Mouse (Mus musculus): ENCODE measurements around the gene Ckap5. TPM values are rescaled to one million over a fixed set of nuclear protein-coding genes. Genes with fewer than 3 reads are reported as not detected.

Ckap5 gene
- polyA plus RNA-seq, 1 experiment = 4.6 TPM

GRCm38 (mm10) chr2:91492071-91492635, 34.4 kb upstream of the Ckap5 start:
- Histone ChIP-seq H3K4me3 (ENCODE audit: extremely low read depth, insufficient read depth, insufficient read length) (no peak overlapping the region), H3K27me3 (ENCODE audit: control insufficient read depth, insufficient read depth, low read length) (no peaks in the 10 kb centered on the region), H3K36me3 (ENCODE audit: control insufficient read depth, insufficient read depth, low read length) (no peaks in the 10 kb centered on the region), H3K27ac (ENCODE audit: insufficient read depth, low read length) (no peak overlapping the region), H3K4me1 (ENCODE audit: control insufficient read depth, insufficient read depth, insufficient read length) (no peaks in the 10 kb centered on the region)
- WGBS = 93% methylated on average over 12 of the region's 12 CpGs
- TF ChIP-seq POLR2A (IDR thresholded peaks at IDR 0.05; ENCODE audit: low read depth, low read length) (no peak), CTCF (IDR thresholded peaks at IDR 0.05; ENCODE audit: extremely low read depth, insufficient read depth, insufficient read length, insufficient replicate concordance) (no peak)
- no peak for DNase-seq (ENCODE audit: low read depth in 1 of 2, low spot score in 2 of 2)

- no peaks in the 10 kb centered on the region for H3K27me3 ChIP-seq (ENCODE audit: control insufficient read depth, insufficient read depth, low read length)
- H3K4me1 ChIP-seq (ENCODE audit: control insufficient read depth, insufficient read depth, insufficient read length) = no peaks in the 10 kb centered on the region
- WGBS = 93% methylated on average over 9 of the region's 9 CpGs
- TF ChIP-seq CTCF (IDR thresholded peaks at IDR 0.05; ENCODE audit: extremely low read depth, insufficient read depth, insufficient read length, insufficient replicate concordance) (no peak), POLR2A (IDR thresholded peaks at IDR 0.05; ENCODE audit: low read depth, low read length) (no peak)
- H3K36me3 ChIP-seq (ENCODE audit: control insufficient read depth, insufficient read depth, low read length) = no peaks in the 10 kb centered on the region
- H3K27ac ChIP-seq (ENCODE audit: insufficient read depth, low read length) = no peak overlapping the region
- no peak overlapping the region for H3K4me3 ChIP-seq (ENCODE audit: extremely low read depth, insufficient read depth, insufficient read length)
- no peak for DNase-seq (ENCODE audit: low read depth in 1 of 2, low spot score in 2 of 2)
Observed at GRCm38 (mm10) chr2:91493981-91494380, 32.6 kb upstream of the Ckap5 start.

- no peak for TF ChIP-seq CTCF (IDR thresholded peaks at IDR 0.05; ENCODE audit: extremely low read depth, insufficient read depth, insufficient read length, insufficient replicate concordance)
- no peak for TF ChIP-seq POLR2A (IDR thresholded peaks at IDR 0.05; ENCODE audit: low read depth, low read length)
- WGBS = 33% methylated on average over 8 of the region's 8 CpGs
- DNase-seq (ENCODE audit: low read depth in 1 of 2, low spot score in 2 of 2) = no peak
- no peaks in the 10 kb centered on the region for H3K4me1 ChIP-seq (ENCODE audit: control insufficient read depth, insufficient read depth, insufficient read length)
- H3K27ac ChIP-seq (ENCODE audit: insufficient read depth, low read length) = peak overlapping the region; percentile 11; the same call in 1 of the 2 replicates
- H3K4me3 ChIP-seq (ENCODE audit: extremely low read depth, insufficient read depth, insufficient read length) = peak overlapping the region; percentile 16; the same call in 1 of the 2 replicates
- no peaks in the 10 kb centered on the region for H3K27me3 ChIP-seq (ENCODE audit: control insufficient read depth, insufficient read depth, low read length)
- no peaks in the 10 kb centered on the region for H3K36me3 ChIP-seq (ENCODE audit: control insufficient read depth, insufficient read depth, low read length)
Observed at GRCm38 (mm10) chr2:91498093-91498719, 28.4 kb upstream of the Ckap5 start.

GRCm38 (mm10) chr2:91508076-91508475, 18.5 kb upstream of the Ckap5 start:
- no peaks in the 10 kb centered on the region for H3K27me3 ChIP-seq (ENCODE audit: control insufficient read depth, insufficient read depth, low read length)
- H3K27ac ChIP-seq (ENCODE audit: insufficient read depth, low read length) = no peak overlapping the region
- TF ChIP-seq POLR2A (IDR thresholded peaks at IDR 0.05; ENCODE audit: low read depth, low read length) (no peak), CTCF (IDR thresholded peaks at IDR 0.05; ENCODE audit: extremely low read depth, insufficient read depth, insufficient read length, insufficient replicate concordance) (no peak)
- H3K4me3 ChIP-seq (ENCODE audit: extremely low read depth, insufficient read depth, insufficient read length) = no peak overlapping the region
- no peak for DNase-seq (ENCODE audit: low read depth in 1 of 2, low spot score in 2 of 2)
- no peaks in the 10 kb centered on the region for H3K36me3 ChIP-seq (ENCODE audit: control insufficient read depth, insufficient read depth, low read length)
- H3K4me1 ChIP-seq (ENCODE audit: control insufficient read depth, insufficient read depth, insufficient read length) = no peaks in the 10 kb centered on the region
- WGBS = 88% methylated on average over 8 of the region's 8 CpGs

GRCm38 (mm10) chr2:91517186-91517585, 9.4 kb upstream of the Ckap5 start:
- Histone ChIP-seq H3K27me3 (ENCODE audit: control insufficient read depth, insufficient read depth, low read length) (no peaks in the 10 kb centered on the region), H3K27ac (ENCODE audit: insufficient read depth, low read length) (no peak overlapping the region), H3K36me3 (ENCODE audit: control insufficient read depth, insufficient read depth, low read length) (no peaks in the 10 kb centered on the region), H3K4me1 (ENCODE audit: control insufficient read depth, insufficient read depth, insufficient read length) (no peaks in the 10 kb centered on the region), H3K4me3 (ENCODE audit: extremely low read depth, insufficient read depth, insufficient read length) (no peak overlapping the region)
- DNase-seq (ENCODE audit: low read depth in 1 of 2, low spot score in 2 of 2) = no peak
- TF ChIP-seq CTCF (IDR thresholded peaks at IDR 0.05; ENCODE audit: extremely low read depth, insufficient read depth, insufficient read length, insufficient replicate concordance) (no peak), POLR2A (IDR thresholded peaks at IDR 0.05; ENCODE audit: low read depth, low read length) (no peak)
- WGBS = 75% methylated on average over 2 of the region's 2 CpGs

GRCm38 (mm10) chr2:91527147-91527486, 555 bp downstream of the Ckap5 start:
- TF ChIP-seq CTCF (IDR thresholded peaks at IDR 0.05; ENCODE audit: extremely low read depth, insufficient read depth, insufficient read length, insufficient replicate concordance) = no peak
- under 1% methylated on average over 15 of the region's 15 CpGs for WGBS
- DNase-seq (ENCODE audit: low read depth in 1 of 2, low spot score in 2 of 2) = peak; percentile 2 to 4
- Histone ChIP-seq H3K27me3 (ENCODE audit: control insufficient read depth, insufficient read depth, low read length) (no peaks in the 10 kb centered on the region; the same call in 1 of the 2 replicates), H3K27ac (ENCODE audit: insufficient read depth, low read length) (no peak overlapping the region), H3K4me3 (ENCODE audit: extremely low read depth, insufficient read depth, insufficient read length) (peak overlapping the region; percentile 99), H3K36me3 (ENCODE audit: control insufficient read depth, insufficient read depth, low read length) (no peaks in the 10 kb centered on the region), H3K4me1 (ENCODE audit: control insufficient read depth, insufficient read depth, insufficient read length) (no peaks in the 10 kb centered on the region; the same call in none of the 2 replicates)

DNA sequence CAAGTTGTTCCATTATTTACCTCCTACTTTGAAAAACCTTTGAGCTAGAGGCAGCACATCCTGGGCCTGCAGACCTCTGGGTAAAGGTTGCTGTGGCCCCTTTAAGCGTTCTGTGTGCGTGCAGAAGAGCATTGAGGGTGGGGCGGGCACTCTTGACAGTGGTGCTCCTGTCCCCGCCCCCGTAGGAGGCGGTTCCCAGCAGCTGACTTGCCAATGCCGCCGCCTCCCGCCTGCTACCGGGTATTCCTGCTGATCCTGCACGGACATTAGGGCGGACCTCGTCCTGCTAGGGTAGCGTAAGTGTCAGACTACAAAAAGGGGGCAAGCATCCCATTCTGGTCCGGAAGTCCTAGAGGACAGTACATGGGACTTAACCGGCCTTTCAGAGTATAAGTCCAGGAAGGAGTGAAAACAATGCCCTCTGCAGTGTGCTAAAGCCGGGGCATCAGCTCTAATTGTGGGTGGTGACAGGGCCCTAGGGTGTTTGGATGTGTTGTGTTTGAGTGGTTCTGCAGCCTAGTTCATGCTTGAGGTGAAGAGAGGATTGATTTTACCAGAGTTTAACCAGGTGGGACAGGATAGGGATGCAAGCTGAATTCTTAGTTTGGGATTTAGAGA, 11.1 kb downstream of the Ckap5 start:
- WGBS = 5% methylated on average over 17 of the region's 17 CpGs
- no peaks in the 10 kb centered on the region for H3K4me1 ChIP-seq (ENCODE audit: control insufficient read depth, insufficient read depth, insufficient read length)
- no peak overlapping the region for H3K27ac ChIP-seq (ENCODE audit: insufficient read depth, low read length)
- H3K4me3 ChIP-seq (ENCODE audit: extremely low read depth, insufficient read depth, insufficient read length) = peak overlapping the region; percentile 73
- H3K27me3 ChIP-seq (ENCODE audit: control insufficient read depth, insufficient read depth, low read length) = no peaks in the 10 kb centered on the region
- no peak for TF ChIP-seq CTCF (IDR thresholded peaks at IDR 0.05; ENCODE audit: extremely low read depth, insufficient read depth, insufficient read length, insufficient replicate concordance)
- no peak for TF ChIP-seq POLR2A (IDR thresholded peaks at IDR 0.05; ENCODE audit: low read depth, low read length)
- no peaks in the 10 kb centered on the region for H3K36me3 ChIP-seq (ENCODE audit: control insufficient read depth, insufficient read depth, low read length)
- peak; percentile 41 to 72 for DNase-seq (ENCODE audit: low read depth in 1 of 2, low spot score in 2 of 2)

Measured in spleen, adult 2 months (tissue).